Mouse (Mus musculus) limb, embryonic 10.5 days (tissue): ENCODE measurements around the gene Fbxw9. TPM values are rescaled to one million over a fixed set of nuclear protein-coding genes. Genes with fewer than 3 reads are reported as not detected.

ENCODE experiments used
- DNase-seq: peaks from one replicate; pipeline ENCODE4 v3.0.0-alpha.2; 2017; ENCODE audit warnings: low spot score
- H3K27ac ChIP-seq: fragments of 300-500 bp; sonication (generic); 2 replicates; pipeline ENCODE4 v1.5.1; 2016; ENCODE audit warnings: mild to moderate bottlenecking
- H3K27me3 ChIP-seq: fragments of 300-500 bp; sonication (generic); 2 replicates; pipeline ENCODE4 v1.6.1; 2016; ENCODE audit warnings: low read depth, mild to moderate bottlenecking; ENCODE audit not compliant: poor library complexity, severe bottlenecking
- H3K36me3 ChIP-seq: fragments of 300-500 bp; sonication (generic); 2 replicates; pipeline ENCODE4 v1.6.1; 2016; ENCODE audit warnings: mild to moderate bottlenecking, moderate library complexity
- H3K4me1 ChIP-seq: fragments of 300-500 bp; sonication (generic); 2 replicates; pipeline ENCODE4 v1.6.1; 2016
- H3K4me3 ChIP-seq: fragments of 300-500 bp; sonication (generic); 2 replicates; pipeline ENCODE4 v1.5.1; 2016; ENCODE audit warnings: mild to moderate bottlenecking, moderate library complexity
- H3K9me3 ChIP-seq: fragments of 300-500 bp; sonication (generic); replicated peaks from 2 replicates; pipeline ENCODE4 v1.6.1; 2016; ENCODE audit warnings: mild to moderate bottlenecking
- WGBS: fragments of 180-500 bp; shearing (Covaris S2); methylation state at CpG from one replicate; pipeline ENCODE4 v1.1.7; 2016; 5-methylcytosine and 5-hydroxymethylcytosine counted together
- microRNA-seq: library from miRNA; unstranded; fragments of <30 nt; microRNA quantifications from one replicate; pipeline ENCODE4, GENCODE M21; 2017
- polyA plus RNA-seq: library from polyadenylated mRNA; unstranded; fragments of >200 nt; fragmentation: Nextera tagmentation; extraction: Ambion mirVana; gene quantifications from 2 replicates; pipeline ENCODE4 v1.2.1, GENCODE M21; 2016

Fbxw9 gene
- polyA plus RNA-seq, 1 experiment from 2014 or later: 23.1 TPM

GRCm38 (mm10) chr8:85096850-85097249 lies 37.0 kb downstream of the Fbxw9 start:
- Histone ChIP-seq H3K4me3 (no peak overlapping the region), H3K27ac (no peak overlapping the region), H3K4me1 (no peaks in the 10 kb centered on the region), H3K36me3 (peaks cover 62% of the 10 kb centered on the region), H3K9me3 (no peaks in the 10 kb centered on the region), H3K27me3 (no peaks in the 10 kb centered on the region)
- WGBS: 90% methylated on average over 4 of the region's 4 CpGs
- no peak for DNase-seq

GRCm38 (mm10) chr8:85100076-85100665 lies 40.3 kb downstream of the Fbxw9 start:
- Histone ChIP-seq H3K9me3 (no peaks in the 10 kb centered on the region), H3K4me1 (no peaks in the 10 kb centered on the region), H3K27me3 (no peaks in the 10 kb centered on the region), H3K27ac (no peak overlapping the region), H3K36me3 (peaks cover 37% of the 10 kb centered on the region), H3K4me3 (no peak overlapping the region)
- WGBS: 89% methylated on average over 4 of the region's 4 CpGs
- no peak for DNase-seq

GRCm38 (mm10) chr8:85113241-85113640 lies 53.4 kb downstream of the Fbxw9 start:
- Histone ChIP-seq H3K4me1 (no peaks in the 10 kb centered on the region), H3K27me3 (no peaks in the 10 kb centered on the region), H3K4me3 (no peak overlapping the region), H3K36me3 (peaks cover 29% of the 10 kb centered on the region), H3K9me3 (no peaks in the 10 kb centered on the region), H3K27ac (no peak overlapping the region)
- 95% methylated on average over 10 of the region's 10 CpGs for WGBS
- DNase-seq: no peak

GRCm38 (mm10) chr8:85115501-85115900 lies 55.6 kb downstream of the Fbxw9 start:
- Histone ChIP-seq H3K27ac (no peak overlapping the region), H3K36me3 (peaks cover 18% of the 10 kb centered on the region), H3K27me3 (no peaks in the 10 kb centered on the region), H3K4me1 (peaks cover 3% of the 10 kb centered on the region), H3K9me3 (no peaks in the 10 kb centered on the region), H3K4me3 (no peak overlapping the region)
- no peak for DNase-seq
- WGBS: 79% methylated on average over 4 of the region's 4 CpGs

Small RNAs within 50 kb of the gene (microRNA-seq; reads per million reads assigned to microRNA genes)
- gene Gm23388 (17.9 reads per million, percentile 27 among the genes with 10 or more reads in this experiment), gene Mir7070 (not detected)

Other genes with a start within 250 kb of the Fbxw9 start
- 1.9 and 2.7 TPM in 2 replicates for gene Dand5, start 237.2 kb upstream of the Fbxw9 start, polyA plus RNA-seq
- 51.7 and 54.4 TPM in 2 replicates for gene Gadd45gip1, start 228.5 kb upstream of the Fbxw9 start, polyA plus RNA-seq
- gene Rad23a, start 219.4 kb upstream of the Fbxw9 start, polyA plus RNA-seq: 119 and 122 TPM in 2 replicates
- 820 and 843 TPM in 2 replicates for gene Calr, start 213.1 kb upstream of the Fbxw9 start, polyA plus RNA-seq
- gene Farsa, start 203.1 kb upstream of the Fbxw9 start, polyA plus RNA-seq: 149 and 156 TPM in 2 replicates
- 92.8 and 99.5 TPM in 2 replicates for gene Syce2, start 187.9 kb upstream of the Fbxw9 start, polyA plus RNA-seq
- 44.5 and 54.2 TPM in 2 replicates for gene Gcdh, start 166.1 kb upstream of the Fbxw9 start, polyA plus RNA-seq
- gene Klf1, start 158.1 kb upstream of the Fbxw9 start, polyA plus RNA-seq: 14.0 and 18.7 TPM in 2 replicates
- 6.4 and 8.2 TPM in 2 replicates for gene Dnase2a, start 151.5 kb upstream of the Fbxw9 start, polyA plus RNA-seq
- gene Mast1, start 122.7 kb upstream of the Fbxw9 start, polyA plus RNA-seq: 0.09 and 0.16 TPM in 2 replicates
- 0.44 and 0.58 TPM in 2 replicates for gene Rtbdn, start 113.1 kb upstream of the Fbxw9 start, polyA plus RNA-seq
- not detected in 2 replicates for gene Gm49661, start 90.6 kb upstream of the Fbxw9 start, polyA plus RNA-seq
- 1,175 and 1,260 TPM in 2 replicates for gene Prdx2, start 90.5 kb upstream of the Fbxw9 start, polyA plus RNA-seq
- 156 and 168 TPM in 2 replicates for gene Rnaseh2a, start 90.3 kb upstream of the Fbxw9 start, polyA plus RNA-seq
- gene Junb, start 81.3 kb upstream of the Fbxw9 start, polyA plus RNA-seq: 9.9 and 14.4 TPM in 2 replicates
- gene Hook2, start 69.5 kb upstream of the Fbxw9 start, polyA plus RNA-seq: 16.0 and 19.1 TPM in 2 replicates
- gene Best2, start 45.5 kb upstream of the Fbxw9 start, polyA plus RNA-seq: not detected in 2 replicates
- gene Asna1, start 34.8 kb upstream of the Fbxw9 start, polyA plus RNA-seq: 161 and 163 TPM in 2 replicates
- gene Trir, start 33.2 kb upstream of the Fbxw9 start, polyA plus RNA-seq: 138 and 157 TPM in 2 replicates
- 28.1 and 28.4 TPM in 2 replicates for gene Tnpo2, start 23.1 kb upstream of the Fbxw9 start, polyA plus RNA-seq
- gene Gm5741, start 7.9 kb downstream of the Fbxw9 start, polyA plus RNA-seq: 0.79 TPM in 1 of 2 replicates, not detected in the other
- gene Dhps, start 11.7 kb downstream of the Fbxw9 start, polyA plus RNA-seq: 70.2 and 79.0 TPM in 2 replicates
- 109 and 116 TPM in 2 replicates for gene Wdr83os, start 20.7 kb downstream of the Fbxw9 start, polyA plus RNA-seq
- gene Wdr83, start 21.3 kb downstream of the Fbxw9 start, polyA plus RNA-seq: 62.5 and 66.4 TPM in 2 replicates
- gene Man2b1, start 23.2 kb downstream of the Fbxw9 start, polyA plus RNA-seq: 22.4 and 25.2 TPM in 2 replicates
- gene Zfp791, start 63.0 kb downstream of the Fbxw9 start, polyA plus RNA-seq: 1.1 and 1.9 TPM in 2 replicates
- gene Cks1brt, start 91.9 kb downstream of the Fbxw9 start, polyA plus RNA-seq: not detected in 2 replicates
- not detected in 2 replicates for gene Olfr371, start 165.9 kb downstream of the Fbxw9 start, polyA plus RNA-seq
- gene Orc6, start 239.6 kb downstream of the Fbxw9 start, polyA plus RNA-seq: 156 and 158 TPM in 2 replicates
- 128 and 137 TPM in 2 replicates for gene Vps35, start 239.7 kb downstream of the Fbxw9 start, polyA plus RNA-seq